Mouse (Mus musculus): ENCODE measurements at regions not wholly inside any gene's neighbourhood (a gene's known extent, or its start where the extent isn't known, plus 50 kb on each side); places are given as distances from the start of the nearest gene placed in this dataset.

DNA sequence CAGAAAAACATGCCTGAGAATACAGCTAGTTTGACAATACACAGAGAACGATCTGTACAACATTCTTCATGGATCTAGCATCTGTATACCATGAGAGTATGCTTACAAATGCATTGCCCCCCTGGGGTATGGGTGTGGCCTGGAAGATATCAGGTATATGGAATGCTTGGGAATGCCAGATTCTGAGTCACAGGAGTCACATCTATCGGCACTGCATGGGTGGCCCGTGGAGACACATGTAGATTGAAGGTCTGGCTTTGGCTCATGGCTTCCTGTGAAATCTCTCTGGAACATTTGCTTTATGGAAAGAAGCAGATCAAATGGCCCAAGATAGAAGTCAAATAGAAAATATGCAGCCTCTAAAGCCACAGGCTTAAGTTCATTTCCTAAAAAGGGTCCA, 59.6 kb downstream of the Kcne4 start:
- DNase-seq, result no peak

DNA sequence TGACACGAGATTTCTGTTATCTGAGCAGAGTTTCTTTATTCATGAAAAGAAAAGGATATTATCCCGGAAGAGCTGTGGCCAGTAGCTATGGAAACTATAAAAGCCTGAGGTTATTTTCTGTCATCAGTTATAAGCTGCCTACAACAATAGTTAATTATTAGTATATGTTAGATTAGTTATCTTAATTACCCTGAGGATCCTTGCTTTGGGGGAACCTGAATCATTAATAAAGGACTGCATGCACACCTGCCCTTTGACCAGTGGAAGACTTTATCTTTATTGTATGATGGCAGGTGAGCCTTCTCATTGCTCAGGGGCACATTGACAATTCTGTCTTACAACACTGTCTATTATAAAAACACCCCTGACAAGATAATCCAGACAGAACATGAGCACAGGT, 62.7 kb downstream of the Kcne4 start:
- DNase-seq, result no peak

DNA sequence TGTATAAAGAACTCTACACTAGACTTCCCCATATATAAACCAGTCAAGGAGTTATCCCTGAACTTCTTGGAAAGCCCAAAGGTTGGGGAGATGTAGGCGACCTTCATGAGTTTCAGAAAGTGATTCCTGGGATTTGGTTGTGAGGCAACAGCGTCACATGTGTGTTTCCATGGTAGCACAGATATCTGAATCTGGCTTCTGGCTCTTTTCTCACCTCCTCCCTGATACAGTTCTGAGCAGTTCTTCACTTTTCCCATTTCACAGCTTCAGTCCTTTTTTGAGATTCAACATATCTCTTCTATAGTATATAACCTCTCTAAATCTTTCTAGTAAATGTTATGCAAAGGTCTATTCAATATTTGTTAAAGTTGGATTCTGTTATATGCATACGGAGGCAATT, 65.9 kb downstream of the Kcne4 start:
- no peak for DNase-seq

DNA sequence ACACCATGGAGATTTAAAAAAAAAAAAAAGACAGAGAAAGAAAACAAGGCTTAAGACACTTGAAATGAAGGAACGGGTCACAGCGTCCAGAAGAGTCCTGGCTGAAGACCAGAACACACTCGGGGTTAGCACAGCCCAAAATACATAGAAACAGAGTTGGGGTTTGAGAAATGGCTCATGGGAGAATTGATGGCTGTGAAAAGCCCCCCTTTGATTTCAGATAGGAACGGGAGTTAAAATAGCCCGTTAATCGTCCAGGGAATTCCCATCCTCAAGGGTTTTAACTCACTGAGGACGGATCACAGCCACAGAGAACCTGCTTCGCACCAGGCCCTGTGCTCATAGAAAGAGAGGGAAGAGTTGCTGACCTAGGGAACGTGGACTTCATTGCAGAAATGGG, 72.7 kb downstream of the Kcne4 start:
- DNase-seq, result no peak

DNA sequence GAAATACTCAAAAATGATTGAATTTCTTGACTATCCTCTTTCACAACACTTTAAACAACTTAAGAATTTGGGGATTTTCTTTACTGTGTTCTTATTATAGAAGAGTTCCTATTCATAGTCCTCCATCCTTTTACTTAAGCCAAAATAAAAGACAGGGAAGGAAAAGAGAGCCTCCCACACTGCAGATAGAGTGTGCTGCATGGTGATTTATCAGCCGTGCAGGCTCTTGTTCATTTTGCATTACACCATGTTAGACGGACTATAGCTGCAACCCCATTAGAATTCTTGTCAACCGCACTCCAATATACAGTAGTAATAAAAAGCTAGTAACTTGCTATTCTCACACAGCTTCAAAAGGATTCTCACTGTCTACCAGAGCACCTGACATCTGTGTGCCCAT, 74.8 kb downstream of the Kcne4 start:
- DNase-seq, result no peak

DNA sequence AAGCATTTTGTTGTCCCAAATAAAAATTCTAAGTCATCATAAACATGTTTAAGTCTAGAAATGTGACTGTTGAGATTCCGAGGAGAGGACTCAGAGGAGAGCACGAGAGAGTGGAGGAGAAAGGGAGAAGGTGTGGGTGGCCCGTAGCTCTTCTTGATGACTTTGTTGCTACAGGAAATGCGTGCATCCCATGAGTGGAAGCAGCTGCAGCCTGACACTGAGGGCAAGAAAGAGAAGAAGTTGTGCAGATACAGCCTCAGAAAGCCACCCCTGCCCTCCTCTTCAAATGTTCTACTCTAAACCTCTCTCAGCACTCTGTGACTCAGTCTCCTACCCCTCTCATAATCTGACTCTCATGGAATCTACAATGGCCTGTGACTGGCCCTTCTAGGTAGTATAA, 77.7 kb downstream of the Kcne4 start:
- no peak for DNase-seq

DNA sequence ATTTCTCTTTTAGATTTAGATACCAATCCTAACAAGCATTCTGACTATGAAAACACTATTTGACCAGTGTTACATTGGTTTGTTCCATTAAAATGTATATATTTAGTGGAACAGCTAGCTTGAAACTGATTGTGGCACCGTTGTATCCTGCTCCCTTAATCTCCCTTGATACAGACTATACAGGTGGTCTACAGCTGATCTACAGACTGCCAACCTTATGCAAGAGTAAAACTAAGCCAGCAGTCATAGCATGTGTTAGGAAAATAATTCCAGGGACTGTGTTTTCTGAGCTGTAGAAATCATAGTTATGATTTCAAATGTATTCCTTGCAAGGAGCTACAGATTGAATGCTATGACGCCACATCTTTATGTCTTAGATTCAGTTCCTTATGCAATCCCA, 78.6 kb downstream of the Kcne4 start:
- DNase-seq, result no peak

DNA sequence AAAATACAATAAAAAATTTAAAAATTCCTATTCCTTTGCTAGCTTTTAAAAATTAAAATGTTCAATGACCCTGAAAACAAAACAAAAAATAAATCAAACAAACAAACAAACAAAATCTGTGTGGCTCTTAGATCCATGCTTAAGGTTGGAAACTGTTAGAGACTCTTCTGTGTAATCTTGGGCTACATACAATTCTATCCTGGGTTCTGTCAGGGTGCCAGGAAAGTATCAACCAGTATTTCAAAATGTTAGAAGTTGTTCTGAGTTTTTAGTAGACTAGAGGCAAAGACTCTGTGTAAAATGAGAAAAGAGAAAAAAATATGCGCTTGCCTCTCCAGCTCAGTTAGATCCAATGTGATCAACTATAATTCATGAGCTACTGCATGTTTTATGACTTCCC, 91.0 kb downstream of the Kcne4 start:
- peak; percentile 9 for DNase-seq

DNA sequence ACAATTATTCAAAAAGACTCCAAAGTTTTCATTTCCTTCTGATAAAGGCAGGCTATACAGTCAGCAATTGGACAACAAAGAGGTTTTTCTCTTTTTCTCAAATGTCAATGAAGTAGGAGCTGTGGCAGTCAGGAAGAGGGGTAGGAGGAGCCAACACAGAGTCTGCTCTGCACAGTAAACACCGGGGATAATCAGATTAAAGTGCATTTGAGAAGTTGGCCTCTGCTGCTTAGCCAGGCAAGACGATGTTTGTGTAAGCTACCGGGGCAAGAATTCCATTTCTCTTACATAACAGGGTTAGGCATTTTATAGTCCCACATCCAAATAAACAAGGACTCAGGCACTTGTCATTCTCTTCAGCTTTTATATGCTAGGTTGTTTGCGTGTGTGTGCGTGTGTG, 91.4 kb downstream of the Kcne4 start:
- DNase-seq, result no peak

DNA sequence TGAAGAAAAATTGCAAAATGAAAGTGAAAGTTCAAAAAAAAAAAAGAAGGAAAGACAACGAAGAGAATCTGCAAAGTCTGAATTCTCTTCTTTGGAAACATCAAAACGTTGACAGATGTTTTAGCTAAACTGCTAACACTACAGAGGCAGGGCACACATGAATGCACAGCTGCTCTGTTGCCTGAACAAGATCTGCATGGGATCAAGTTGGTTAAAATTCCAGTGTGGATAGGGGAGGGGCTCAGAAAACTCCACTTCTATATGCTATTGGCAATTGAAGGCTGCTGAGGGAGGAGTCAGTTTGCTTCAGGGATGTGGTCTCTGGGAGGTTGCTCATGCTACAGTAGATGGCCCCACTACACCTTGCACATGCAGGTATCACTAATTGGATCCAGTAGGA, 97.2 kb downstream of the Kcne4 start:
- DNase-seq, result no peak

DNA sequence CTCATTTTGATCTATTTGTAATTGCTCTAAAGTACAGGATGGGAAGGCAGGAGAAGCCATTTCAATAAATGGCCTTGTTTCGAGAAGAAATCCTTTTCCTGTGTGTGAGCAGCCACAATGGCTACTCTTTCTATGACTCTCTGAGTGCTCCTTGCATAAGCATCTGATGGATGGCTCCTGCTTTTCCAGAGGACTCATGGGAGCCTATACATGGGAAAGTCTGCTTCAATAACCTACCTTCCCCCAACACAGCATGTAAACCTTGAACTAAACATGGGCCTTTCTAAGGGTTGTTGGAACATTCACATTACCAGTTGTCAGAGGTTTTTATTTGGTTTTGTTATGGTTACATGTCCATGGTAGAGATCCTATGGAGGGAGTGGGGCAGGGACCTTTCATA, 103.3 kb downstream of the Kcne4 start:
- DNase-seq, result no peak

DNA sequence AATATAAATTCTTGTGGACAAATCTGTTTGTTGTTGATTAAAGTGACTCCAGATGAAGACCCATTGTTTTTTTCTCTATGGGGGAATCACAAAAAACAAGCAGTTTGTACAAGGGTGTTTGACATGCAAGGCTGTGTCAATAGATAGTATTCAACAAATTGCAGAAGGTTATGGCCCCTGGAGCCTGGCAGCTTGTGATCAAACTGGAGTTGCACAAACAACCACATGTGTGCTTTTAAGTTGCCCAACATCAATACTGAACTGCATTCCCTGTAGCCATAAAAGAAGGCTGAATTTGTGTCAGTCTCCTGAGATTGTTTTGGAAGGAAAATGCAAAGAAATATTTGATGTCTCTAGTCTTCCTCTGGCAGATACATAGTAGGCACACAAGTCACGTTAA, 113.4 kb downstream of the Kcne4 start:
- DNase-seq, result no peak

DNA sequence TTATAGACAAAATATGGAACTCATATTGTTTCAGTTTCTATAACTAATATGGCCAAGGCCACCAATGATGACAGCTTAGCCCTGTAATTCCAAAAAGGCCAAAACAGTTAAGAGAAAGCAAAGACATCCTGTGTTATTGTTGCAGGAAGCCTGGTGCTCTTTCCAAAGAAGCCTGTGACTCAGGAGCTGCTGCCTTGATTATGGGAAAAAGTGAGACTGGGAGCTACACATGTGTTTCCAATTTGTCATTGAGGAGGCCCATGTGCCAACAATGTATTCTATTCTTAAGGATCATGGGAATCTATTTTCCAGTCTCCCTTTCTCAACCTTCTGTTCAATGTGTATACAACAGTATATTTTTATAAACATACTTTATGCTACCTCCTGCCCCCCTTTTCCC, 123.3 kb downstream of the Kcne4 start:
- no peak for DNase-seq

DNA sequence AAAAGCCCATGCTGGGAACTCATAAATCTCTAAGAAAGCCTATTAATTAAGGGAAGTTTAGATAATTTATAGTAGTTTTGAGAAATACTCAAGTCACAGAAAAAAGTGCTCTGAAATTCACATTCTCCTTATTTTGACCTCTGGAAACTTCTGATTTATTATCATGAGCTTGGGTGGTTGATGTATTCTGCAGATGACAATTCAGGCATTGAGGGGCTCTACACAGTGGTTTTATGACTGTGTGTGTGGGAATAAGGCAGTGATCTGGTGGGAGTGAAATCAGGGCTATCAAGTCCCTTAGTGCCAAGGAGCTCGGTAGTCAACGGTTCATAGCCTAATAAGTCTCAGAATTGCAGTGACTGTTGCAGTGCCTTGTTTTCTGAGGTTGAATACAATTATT, 129.0 kb downstream of the Kcne4 start:
- DNase-seq, result no peak

DNA sequence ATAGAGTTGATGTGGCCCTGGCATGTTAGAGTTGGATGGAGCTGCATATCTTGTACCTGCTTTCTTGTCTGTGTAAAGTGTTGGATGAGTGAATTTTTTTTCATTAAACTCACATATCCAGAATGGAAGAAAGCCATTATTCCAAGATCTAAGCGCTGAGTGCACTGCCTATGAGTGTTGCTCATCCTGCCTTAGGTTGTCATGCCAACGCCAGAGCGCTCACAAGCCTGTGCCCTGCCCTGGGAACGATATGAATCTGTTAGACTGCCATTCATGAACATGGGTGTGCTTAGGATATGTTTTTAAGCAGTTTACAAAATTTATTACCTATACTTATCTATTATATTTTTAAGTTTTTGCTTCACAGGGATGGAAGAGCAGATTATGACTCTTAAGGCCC, 163.5 kb downstream of the Kcne4 start:
- no peak for DNase-seq
